Mouse (Mus musculus) layer of hippocampus, adult 9-11 months (tissue): ENCODE measurements around the gene Prkag3.

ENCODE experiments used
- DNase-seq: peaks from one replicate; pipeline ENCODE4 v3.0.0; 2022

Gene Prkag3

DNA sequence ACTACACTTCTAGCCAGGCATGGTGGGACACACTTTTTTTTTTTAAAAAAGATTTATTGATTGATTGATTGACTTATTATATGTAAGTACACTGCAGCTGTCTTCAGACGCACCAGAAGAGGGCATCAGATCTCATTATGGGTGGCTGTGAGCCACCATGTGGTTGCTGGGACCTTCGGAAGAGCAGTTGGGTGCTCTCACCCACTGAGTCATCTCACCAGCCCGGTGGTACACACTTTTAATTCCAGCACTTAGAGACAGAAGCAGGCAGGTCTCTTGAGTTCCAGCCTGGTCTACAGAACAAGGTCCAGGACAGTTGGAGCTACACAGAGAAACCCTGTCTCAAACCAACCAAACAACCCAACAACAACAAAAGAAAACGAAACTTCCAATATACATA is 37.0 kb downstream of the Prkag3 start:
- no peak for DNase-seq

DNA sequence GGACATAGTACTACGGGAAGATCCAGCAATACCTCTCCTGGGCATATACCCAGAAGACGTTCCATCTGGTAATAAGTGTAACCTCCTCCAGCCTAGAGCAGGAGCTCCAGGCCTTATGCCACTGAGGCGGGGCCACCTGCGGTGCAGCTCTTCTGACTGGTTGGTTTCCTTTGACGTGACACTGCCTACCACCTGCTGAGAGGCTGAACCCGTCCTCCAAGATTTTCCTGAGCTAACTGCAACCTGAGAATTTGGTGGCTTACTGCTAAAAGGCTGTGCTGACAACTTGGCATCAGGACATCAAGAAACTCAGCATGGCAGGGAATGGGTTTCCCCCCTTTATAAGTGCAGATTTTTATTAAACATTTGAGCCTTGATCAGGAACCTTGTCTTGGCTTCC is 39.5 kb downstream of the Prkag3 start:
- no peak for DNase-seq

DNA sequence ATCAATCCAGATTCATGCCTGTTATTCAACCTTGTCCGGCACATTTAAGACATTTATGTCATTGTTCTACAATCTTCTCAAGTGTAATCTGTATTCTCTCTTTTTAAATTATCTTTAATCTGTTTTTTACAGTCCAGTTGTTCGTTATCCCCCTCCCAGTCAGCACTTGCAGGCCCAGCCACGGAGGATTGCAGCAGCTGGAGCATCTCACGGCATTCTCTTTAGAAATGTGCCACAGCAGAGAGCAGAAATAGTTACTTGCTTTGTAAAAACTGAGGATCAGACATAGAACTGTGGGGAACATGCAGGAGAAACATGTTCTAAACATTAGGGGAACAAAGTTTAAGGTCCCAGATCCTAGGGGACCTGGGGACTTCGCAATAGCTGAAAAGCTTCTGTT is 44.0 kb downstream of the Prkag3 start:
- no peak for DNase-seq

DNA sequence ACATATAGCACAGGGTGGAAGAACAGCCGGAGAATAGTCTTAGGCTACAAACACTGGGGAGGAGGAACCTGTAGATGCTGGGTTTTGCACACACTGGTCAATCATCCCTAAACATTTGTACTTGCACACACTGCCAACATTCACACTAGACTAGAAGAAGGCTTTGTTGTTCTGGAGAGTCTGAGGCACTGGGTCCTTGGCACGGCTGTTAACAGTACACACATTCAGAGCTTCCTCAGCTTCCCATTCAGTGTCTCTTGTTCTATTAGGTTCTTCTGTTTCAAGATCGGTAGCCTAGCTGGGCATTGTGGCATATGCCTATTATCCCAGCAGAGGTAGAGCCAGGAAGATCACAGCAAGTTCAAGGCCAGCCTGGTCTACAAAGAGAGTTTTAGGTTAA is 44.9 kb downstream of the Prkag3 start:
- peak; percentile 63 for DNase-seq

DNA sequence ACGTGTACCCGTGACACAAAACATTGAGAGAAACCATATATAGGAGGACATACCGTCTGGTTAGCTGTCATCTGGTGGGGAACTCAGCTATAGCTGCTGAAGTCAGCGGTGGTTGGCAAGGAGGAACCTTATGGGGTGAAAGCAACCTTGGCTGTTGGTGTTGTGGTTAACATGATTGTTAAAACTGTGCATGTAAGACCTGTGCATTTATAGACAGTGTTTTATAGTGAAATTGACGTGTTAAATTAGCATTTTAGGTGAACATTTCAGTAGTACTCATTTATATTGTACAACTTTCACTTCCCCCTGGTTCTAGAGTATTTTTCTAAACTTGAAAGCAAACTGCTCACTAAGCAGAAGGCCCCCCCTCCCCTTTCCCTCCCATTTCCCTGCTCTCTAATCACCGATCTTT is 46.9 kb downstream of the Prkag3 start:
- no peak for DNase-seq

DNA sequence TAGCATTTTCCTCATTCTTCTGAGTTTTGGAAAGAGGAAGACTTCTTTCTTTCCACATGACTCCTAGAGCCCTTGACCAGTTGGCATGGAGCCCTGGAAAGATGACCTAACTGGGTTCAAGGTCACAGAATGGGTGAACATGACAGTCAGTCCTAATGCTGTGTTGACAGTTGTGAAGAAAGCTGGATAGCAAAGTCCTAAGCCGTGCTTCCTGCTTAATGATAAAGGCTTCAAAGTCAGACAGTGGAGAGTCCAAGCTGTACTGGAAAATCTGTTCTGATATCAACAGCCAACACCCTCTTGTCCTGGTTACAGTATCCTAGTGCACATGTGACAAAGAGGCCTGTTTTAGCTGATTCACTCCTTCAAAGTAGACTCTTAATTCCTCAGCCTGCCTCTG is 50.2 kb downstream of the Prkag3 start:
- DNase-seq = no peak

DNA sequence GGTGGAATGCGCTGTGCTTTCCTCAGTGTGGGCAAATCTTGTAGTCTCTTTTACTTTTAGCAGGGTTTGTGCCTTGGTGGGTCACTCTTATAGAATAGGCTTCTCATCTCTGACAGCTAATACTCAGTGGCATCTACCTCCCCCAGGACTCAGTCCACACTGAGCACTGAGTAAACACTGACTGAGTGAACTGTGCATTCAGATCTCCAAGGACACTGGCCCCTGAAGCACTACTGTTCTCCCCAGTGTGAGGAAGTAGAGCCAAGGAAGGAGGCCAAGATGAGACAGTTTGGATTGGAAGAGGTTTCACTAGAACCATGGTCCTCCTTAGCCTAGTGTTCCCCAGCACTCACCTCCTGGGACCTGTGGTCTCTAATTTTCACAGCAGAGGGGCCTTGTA is 50.7 kb downstream of the Prkag3 start:
- DNase-seq = no peak

DNA sequence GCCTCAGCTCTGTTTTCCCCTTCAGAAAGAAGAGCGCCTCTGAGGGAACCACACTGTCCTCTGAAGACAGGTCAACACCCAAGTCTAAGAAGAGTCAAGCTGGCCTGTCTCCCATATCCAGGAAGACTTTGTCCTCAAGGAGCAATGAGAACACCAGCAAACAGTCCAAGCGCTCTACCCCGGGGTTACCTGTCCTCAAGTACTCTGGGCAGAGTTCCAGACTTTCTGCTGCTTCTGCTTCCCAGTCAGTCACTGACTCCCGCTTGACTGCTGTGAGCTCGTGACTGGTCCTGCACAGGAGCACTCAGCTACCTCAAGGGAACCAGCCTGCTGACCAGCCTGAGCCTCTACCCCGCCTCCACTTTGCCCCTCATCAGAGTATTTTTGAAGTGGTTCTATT is 51.6 kb downstream of the Prkag3 start:
- DNase-seq = no peak

DNA sequence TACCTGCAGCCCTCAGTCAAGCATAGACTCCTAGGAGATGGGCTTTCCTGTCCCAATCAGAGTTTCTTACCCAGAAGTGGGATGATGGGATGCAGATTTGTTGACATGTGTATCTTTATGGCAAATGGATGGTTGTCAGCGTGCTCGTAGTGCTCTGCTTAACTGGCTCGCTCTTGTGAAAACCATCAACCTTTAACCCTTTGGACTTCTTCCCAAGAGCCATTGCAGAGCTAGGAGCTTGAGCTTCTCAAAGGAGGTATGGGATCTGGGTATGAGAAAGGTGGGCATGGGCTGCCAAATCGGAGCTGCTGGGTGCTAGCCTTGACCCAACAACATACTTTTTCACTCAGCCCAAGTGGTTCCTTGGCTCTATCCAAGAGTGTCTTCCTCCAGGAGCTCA is 53.2 kb downstream of the Prkag3 start:
- DNase-seq = no peak

DNA sequence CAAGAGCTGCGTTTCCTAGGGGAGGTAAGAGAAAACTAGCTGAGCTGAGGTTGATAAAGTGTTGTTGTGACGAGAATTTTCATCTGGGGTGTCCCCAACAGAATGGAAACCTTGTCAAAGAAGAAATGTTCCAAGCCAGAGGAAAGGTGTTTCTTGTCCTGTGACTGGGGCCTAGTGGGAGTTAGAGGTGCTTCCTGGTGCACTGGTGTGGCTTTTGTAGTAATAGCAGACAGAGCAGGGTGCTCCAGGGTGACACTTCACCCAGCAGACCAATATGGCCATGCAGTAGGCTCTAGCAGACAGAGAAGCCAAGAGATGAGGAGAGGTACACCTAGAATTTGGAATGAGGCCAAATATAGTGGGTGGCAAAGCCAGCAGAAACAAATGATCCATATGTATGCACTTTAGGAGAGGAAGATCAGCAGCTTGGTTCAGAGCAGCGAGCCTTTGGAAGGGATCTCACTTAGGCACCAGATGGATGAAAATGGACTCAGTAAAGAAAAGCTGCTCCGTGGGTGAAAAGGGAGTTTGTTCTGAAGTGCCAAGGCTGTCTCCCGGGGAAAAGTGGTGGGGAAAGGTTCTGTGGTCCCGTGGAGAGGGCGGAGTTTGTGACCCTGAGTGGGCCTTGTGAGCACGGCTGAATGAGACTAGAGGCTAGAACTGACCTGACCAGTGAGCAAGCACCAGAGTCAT is 55.0 kb downstream of the Prkag3 start:
- DNase-seq = no peak
